Mouse (Mus musculus) lung, embryonic 16.5 days (tissue): Measurements from ENCODE around the gene Gsdma. TPM values are rescaled to one million over a fixed set of nuclear protein-coding genes. Genes with fewer than 3 reads are reported as not detected.
A peak's percentile ranks its signal among the peaks of the same experiment; 100 is the strongest.
"Not testable (repeated sequence)": the region's sequence is repeated elsewhere in the genome, so short reads cannot be mapped to it uniquely, and the experiment has no call there.

Experiments used
- ATAC-seq: fragments of 200-750 bp; cut with Nextera tagmentation; 2 replicates; pipeline ENCODE4 v1.8.0; 2017; ENCODE audit warnings: low read depth, mild to moderate bottlenecking, moderate library complexity
- H3K27ac ChIP-seq: fragments of 300-500 bp; sonication (generic); 2 replicates; pipeline ENCODE4 v1.5.1; 2014; ENCODE audit warnings: mild to moderate bottlenecking, control low read depth, low read length
- H3K27me3 ChIP-seq: fragments of 300-500 bp; sonication (generic); 2 replicates; pipeline ENCODE4 v1.6.1; 2014; ENCODE audit warnings: low read depth, low read length, mixed read lengths; ENCODE audit not compliant: control insufficient read depth, insufficient read depth
- H3K36me3 ChIP-seq: fragments of 300-500 bp; sonication (generic); 2 replicates; pipeline ENCODE4 v1.6.1; 2014; ENCODE audit warnings: low read length; ENCODE audit not compliant: control insufficient read depth, insufficient read depth
- H3K4me1 ChIP-seq: fragments of 300-500 bp; sonication (generic); replicated peaks from 2 replicates; pipeline ENCODE4 v1.6.1; 2014; ENCODE audit warnings: low read length, mixed read lengths; ENCODE audit not compliant: control insufficient read depth, insufficient read depth
- H3K4me2 ChIP-seq: fragments of 300-500 bp; sonication (generic); 2 replicates; pipeline ENCODE4 v1.6.1; 2014; ENCODE audit warnings: low read depth, low read length, control low read depth
- H3K4me3 ChIP-seq: fragments of 300-500 bp; sonication (generic); 2 replicates; pipeline ENCODE4 v1.5.1; 2014; ENCODE audit warnings: mild to moderate bottlenecking, low read length, control low read depth
- H3K9ac ChIP-seq: fragments of 300-500 bp; sonication (generic); 2 replicates; pipeline ENCODE4 v1.6.1; 2014; ENCODE audit warnings: low read length, control low read depth
- H3K9me3 ChIP-seq: fragments of 300-500 bp; sonication (generic); 2 replicates; pipeline ENCODE4 v1.6.1; 2016; ENCODE audit warnings: low read length; ENCODE audit not compliant: control insufficient read depth
- WGBS: fragments of 180-500 bp; shearing (Covaris S2); extraction: QIAGEN DNeasy Blood & Tissue Kit; methylation state at CpG from one replicate; pipeline ENCODE4 v1.1.7; 2014; 5-methylcytosine and 5-hydroxymethylcytosine counted together
- polyA plus RNA-seq: library from polyadenylated mRNA; unstranded; fragments of >200 nt; fragmentation: Nextera tagmentation; extraction: Ambion mirVana; gene quantifications from 2 replicates; pipeline ENCODE4 v1.2.1, GENCODE M21; 2015

Gene Gsdma
- polyA plus RNA-seq, 1 experiment from 2014 or later = not detected

DNA sequence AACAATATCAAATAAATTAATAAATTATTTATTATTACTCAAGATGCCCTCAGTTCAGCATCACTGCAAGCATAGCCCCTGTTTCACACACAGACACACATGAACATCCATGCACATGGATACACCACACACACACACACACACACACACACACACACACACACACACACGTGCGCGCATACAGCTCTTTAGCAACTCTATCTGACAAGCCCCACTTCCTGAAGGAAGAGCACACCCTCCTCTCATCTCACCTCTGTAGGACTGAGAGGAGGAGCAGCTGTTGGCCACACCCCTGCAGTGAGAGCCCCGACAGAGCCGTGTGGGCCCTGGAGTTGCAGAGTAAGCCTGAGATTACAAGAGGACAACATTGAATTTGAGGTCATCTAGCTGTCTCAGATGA, 24.1 kb upstream of the Gsdma start:
- no peak for ATAC-seq
- no peak overlapping the region for H3K27ac ChIP-seq
- H3K9me3 ChIP-seq = no peaks in the 10 kb centered on the region
- WGBS = 45% methylated on average over 5 of the region's 5 CpGs
- H3K36me3 ChIP-seq = no peaks in the 10 kb centered on the region
- no peaks in the 10 kb centered on the region for H3K27me3 ChIP-seq
- no peak overlapping the region for H3K4me3 ChIP-seq
- H3K9ac ChIP-seq = no peak overlapping the region
- H3K4me2 ChIP-seq = no peak overlapping the region
- H3K4me1 ChIP-seq = no peaks in the 10 kb centered on the region

DNA sequence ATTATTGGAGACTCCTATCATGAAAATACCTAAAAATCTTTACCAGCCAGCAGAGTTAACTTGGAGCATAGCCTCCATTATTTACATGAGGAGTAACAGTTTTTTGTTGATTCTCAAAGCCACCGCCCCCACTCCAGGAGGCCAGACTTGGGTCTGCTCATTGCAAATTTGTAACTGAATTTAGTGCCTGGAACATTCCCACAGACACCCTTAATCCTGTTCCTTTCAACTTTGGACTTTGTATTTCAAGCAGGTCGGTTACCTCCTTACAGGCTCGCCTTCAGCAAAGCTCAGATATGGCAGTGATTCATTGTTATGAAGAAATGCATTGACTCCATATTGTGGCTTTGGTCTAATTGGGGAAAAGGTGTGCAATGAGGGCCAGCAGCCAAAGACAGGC, 19.4 kb upstream of the Gsdma start:
- no peak overlapping the region for H3K27ac ChIP-seq
- H3K4me2 ChIP-seq = no peak overlapping the region
- H3K4me3 ChIP-seq = no peak overlapping the region
- H3K4me1 ChIP-seq = no peaks in the 10 kb centered on the region
- no peaks in the 10 kb centered on the region for H3K36me3 ChIP-seq
- no peak for ATAC-seq
- no peaks in the 10 kb centered on the region for H3K27me3 ChIP-seq
- no peaks in the 10 kb centered on the region for H3K9me3 ChIP-seq
- WGBS = 79% methylated on average over 3 of the region's 3 CpGs
- H3K9ac ChIP-seq = no peak overlapping the region

DNA sequence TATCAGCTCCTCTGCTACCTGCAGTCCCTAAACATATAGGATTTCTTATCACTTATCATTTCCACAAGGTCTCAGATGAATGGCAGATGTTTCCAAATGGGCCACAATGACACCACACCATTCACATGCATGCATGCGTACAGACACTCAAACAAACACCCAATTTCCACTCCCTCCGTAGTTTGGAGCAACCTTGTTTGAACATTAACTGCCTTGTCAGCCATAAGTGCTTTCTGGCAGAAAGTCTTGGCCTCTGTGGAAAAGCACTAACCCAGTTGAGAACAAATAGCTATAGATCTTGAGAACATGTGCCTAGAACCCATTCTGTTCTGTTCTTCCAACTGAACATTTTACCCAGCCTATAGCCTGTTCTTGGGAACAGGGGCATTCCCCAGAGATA, 18.2 kb upstream of the Gsdma start:
- Histone ChIP-seq H3K27me3 (no peaks in the 10 kb centered on the region), H3K36me3 (no peaks in the 10 kb centered on the region), H3K4me2 (no peak overlapping the region), H3K9ac (no peak overlapping the region), H3K9me3 (no peaks in the 10 kb centered on the region), H3K4me3 (no peak overlapping the region), H3K4me1 (no peaks in the 10 kb centered on the region), H3K27ac (no peak overlapping the region)
- WGBS = 56% methylated on average over 2 of the region's 2 CpGs
- no peak for ATAC-seq

DNA sequence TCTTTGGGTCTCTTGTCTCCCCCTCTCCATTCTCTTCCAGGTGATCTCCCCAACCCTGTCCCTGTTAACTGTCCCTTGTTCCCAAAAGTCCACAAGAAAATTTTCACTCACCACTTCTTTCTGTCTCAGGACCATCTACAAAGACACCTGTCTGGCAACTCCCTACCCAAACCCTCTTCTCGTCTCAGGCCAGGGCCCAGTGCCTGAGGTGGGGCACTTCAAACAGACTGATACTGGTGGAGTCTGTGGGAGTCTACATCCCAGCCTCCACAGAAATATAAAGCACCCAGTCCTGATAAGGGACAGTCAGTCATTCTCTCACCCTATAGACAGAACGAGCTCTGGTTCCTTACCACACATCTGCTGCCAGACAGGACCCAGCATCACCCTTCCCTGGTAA, 17.7 kb upstream of the Gsdma start, which contains the start of gene Gsdma2:
Gene Gsdma2, plus strand, starts transcription at position 301 of the 400 bp plus-strand sequence.
- Histone ChIP-seq H3K27ac (no peak within 1 kb of the TSS), H3K36me3 (no peaks in the 10 kb centered on the region), H3K27me3 (no peaks in the 10 kb centered on the region), H3K4me1 (no peaks in the 10 kb centered on the region), H3K9ac (no peak within 1 kb of the TSS), H3K4me3 (no peak within 1 kb of the TSS), H3K4me2 (no peak within 1 kb of the TSS), H3K9me3 (no peaks in the 10 kb centered on the region)
- 43% methylated on average over 2 of the region's 2 CpGs for WGBS
- no peak for ATAC-seq

DNA sequence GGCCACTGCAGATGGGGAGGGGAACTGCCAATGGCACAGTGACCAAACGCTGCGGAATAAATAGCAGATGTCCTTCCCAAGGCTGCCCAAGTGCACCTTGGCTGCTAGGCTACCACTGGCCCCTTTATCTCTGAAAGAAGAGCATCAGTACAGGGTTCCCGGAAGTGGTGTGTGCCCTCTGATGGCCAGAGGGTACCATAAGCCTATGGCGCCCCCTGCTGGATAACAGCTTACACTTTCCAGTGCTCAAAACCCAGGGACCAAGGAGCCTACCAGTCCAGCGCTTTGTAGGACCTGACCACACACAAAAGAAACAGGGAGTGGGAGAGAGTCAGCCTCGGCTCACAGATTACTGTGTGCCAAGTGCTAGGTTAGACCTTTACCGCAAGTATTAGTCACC, 9.1 kb upstream of the Gsdma start:
- not testable (repeated sequence) for H3K9ac ChIP-seq, H3K36me3 ChIP-seq, H3K9me3 ChIP-seq, H3K4me1 ChIP-seq, H3K27me3 ChIP-seq, H3K4me3 ChIP-seq, H3K27ac ChIP-seq, H3K4me2 ChIP-seq
- ATAC-seq = peak; percentile 20; the same call in 1 of the 2 replicates
- WGBS = 14% methylated on average over 7 of the region's 7 CpGs

DNA sequence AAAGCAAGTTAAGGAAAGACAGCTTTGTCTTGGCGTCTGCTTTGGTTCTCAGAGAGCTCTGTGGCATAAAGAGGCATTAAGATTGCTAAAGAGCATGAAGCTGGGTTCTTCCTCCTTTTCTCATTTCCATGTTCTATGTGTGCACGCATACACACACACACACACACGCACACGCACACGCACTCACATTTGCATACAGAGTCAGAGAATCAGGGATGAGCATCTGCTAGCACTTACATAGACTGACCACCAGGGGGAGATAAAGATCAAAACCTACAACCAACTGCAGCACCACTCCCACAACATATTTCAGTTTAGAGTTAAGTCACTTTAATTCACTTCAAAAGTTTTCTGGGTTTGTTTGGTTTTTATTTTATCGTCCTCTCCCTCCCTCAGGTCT, 3.6 kb upstream of the Gsdma start:
- WGBS = 7% methylated on average over 6 of the region's 6 CpGs
- no peak overlapping the region for H3K27ac ChIP-seq
- H3K36me3 ChIP-seq = no peaks in the 10 kb centered on the region
- ATAC-seq = 0 out of 2 replicates have a peak, but pooled peaks have one; percentile 51
- H3K4me1 ChIP-seq = no peaks in the 10 kb centered on the region
- H3K4me3 ChIP-seq = no peak overlapping the region
- H3K9ac ChIP-seq = no peak overlapping the region
- no peaks in the 10 kb centered on the region for H3K9me3 ChIP-seq
- no peak overlapping the region for H3K4me2 ChIP-seq
- no peaks in the 10 kb centered on the region; the same call in 1 of the 2 replicates for H3K27me3 ChIP-seq

DNA sequence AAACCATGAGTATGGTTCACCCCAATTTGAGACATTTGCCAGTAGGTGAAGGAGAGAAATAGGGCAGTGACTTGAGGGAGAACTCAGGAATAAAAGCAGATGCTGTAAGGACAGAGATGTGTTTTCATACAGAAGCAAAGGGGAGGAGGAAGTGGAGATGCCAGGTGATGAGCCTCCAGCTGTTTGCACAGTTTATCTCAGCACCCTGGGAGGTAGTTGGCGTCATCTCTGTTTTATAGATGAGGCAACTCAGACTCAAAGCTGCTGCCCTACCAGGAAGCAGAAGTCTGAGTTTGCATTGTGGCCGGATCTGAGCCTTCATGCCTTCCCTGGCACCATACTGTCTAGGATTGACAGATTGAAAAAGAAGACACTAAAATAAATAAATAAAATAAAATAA, 4.8 kb downstream of the Gsdma start:
- WGBS = 30% methylated on average over 2 of the region's 2 CpGs
- Histone ChIP-seq H3K27ac (no peak overlapping the region), H3K9ac (no peak overlapping the region), H3K36me3 (no peaks in the 10 kb centered on the region), H3K4me3 (no peak overlapping the region), H3K4me1 (no peaks in the 10 kb centered on the region), H3K4me2 (no peak overlapping the region), H3K9me3 (no peaks in the 10 kb centered on the region), H3K27me3 (peaks cover 10% of the 10 kb centered on the region)
- ATAC-seq = no peak

DNA sequence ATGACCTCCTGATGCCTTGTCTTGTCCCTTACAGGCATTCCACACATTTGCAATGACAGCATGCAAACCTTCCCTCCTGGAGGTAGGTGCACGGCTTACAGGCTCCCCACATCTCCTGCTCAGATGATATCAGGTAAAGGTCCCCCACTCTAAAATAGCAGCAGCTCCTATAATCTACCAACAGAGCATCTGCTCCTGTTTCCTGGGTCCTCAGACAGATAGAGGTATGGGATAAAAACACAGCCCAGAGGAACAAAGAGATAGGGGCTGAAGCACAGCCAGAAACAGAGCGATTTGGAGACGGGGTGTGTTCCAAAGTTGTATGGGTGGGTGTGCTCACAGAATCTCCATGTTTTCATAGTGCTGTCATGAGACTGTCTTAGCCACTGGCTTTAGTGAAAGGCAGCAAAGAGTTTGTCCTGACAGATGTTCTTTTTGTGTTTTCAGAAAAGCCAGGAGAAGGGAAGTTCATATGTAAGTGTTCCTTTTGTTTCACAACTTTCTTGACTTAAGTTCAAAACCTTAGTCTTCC, 7.2 kb downstream of the Gsdma start:
- Histone ChIP-seq H3K9ac (no peak overlapping the region), H3K4me2 (no peak overlapping the region), H3K27me3 (peaks cover 10% of the 10 kb centered on the region), H3K36me3 (no peaks in the 10 kb centered on the region), H3K9me3 (no peaks in the 10 kb centered on the region), H3K4me3 (no peak overlapping the region), H3K27ac (no peak overlapping the region), H3K4me1 (no peaks in the 10 kb centered on the region)
- WGBS = 50% methylated on average over 3 of the region's 3 CpGs
- ATAC-seq = no peak

DNA sequence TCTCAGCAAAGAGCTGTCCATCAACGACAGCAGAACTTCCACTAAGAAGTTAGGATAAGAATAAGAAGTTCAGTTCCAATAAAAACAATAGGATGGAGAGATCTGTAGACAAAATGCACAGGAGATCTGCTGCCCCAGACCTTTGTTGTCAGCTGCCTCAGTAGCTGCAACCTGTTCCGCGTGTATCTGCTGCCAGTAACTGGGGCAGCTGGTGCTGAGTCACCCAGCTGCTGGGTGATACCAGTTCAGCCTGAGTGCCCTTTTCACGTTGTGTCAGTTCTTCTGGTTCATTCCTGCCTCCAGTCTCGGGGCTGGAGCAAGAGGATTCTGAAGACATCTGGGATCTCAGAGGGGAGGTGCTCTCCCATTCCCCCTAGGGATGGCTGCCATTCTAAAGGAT, 7.7 kb downstream of the Gsdma start:
- Histone ChIP-seq H3K9me3 (no peaks in the 10 kb centered on the region), H3K9ac (no peak overlapping the region), H3K36me3 (no peaks in the 10 kb centered on the region), H3K4me1 (no peaks in the 10 kb centered on the region), H3K4me2 (no peak overlapping the region), H3K27ac (no peak overlapping the region), H3K27me3 (peaks cover 10% of the 10 kb centered on the region), H3K4me3 (no peak overlapping the region)
- no peak for ATAC-seq
- 55% methylated on average over 5 of the region's 5 CpGs for WGBS

DNA sequence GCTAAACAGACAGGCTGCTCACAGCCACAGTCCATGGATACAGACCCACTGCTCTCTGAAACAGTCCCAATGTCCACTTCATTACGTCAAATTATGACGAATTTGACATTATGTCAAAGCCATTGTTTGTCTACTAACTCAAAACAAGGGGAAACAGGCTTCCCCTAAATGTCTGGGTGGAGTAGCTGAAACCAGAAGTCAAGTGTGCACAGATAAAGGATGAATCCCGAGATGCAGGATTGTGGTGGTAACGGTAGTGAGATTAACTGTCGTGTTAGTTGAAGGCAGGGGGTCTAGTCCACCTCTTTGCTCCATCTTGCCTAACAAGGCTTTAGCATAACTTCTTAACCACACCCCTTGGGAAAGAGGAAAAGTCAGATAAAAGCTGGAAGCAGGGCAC, 8.3 kb downstream of the Gsdma start:
- H3K36me3 ChIP-seq = no peaks in the 10 kb centered on the region
- no peak for ATAC-seq
- no peaks in the 10 kb centered on the region for H3K9me3 ChIP-seq
- H3K27ac ChIP-seq = no peak overlapping the region
- 67% methylated on average over 5 of the region's 5 CpGs for whole genome bisulfite sequencing
- no peaks in the 10 kb centered on the region for H3K4me1 ChIP-seq
- no peak overlapping the region for H3K9ac ChIP-seq
- H3K4me2 ChIP-seq = no peak overlapping the region
- peaks cover 10% of the 10 kb centered on the region for H3K27me3 ChIP-seq
- H3K4me3 ChIP-seq = no peak overlapping the region
